Mouse (Mus musculus): Measurements from ENCODE around the gene Mical3.
A peak's percentile ranks its signal among the peaks of the same experiment; 100 is the strongest.

The Mical3 gene

DNA sequence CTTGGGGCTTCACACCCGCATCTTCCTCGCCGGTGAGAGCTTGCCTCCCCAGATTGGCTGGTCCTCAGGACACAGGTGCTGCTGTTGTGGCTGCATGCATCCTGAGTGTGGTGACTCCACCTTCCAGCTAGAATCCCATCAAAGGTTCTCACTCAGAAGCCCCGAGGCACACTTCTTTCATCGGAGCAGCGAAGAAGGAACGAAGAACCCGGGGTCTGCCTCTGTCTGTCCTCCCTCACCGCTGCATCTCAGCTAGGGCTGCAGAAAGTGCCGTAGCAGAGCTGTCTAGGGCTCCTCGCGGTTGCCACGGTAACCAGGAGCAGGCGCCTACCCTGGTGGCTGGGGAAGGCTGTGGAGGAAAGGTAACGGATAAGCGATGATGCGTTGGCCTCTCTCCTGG lies at the start of gene Mical3:
Gene Mical3 (minus strand): TSS at position 227 of the 400 bp plus-strand sequence.
- no peak for DNase-seq (ENCODE audit: low spot score in 2 of 2)

- DNase-seq (ENCODE audit: low spot score in 2 of 2): no peak
These were observed 49.0 kb upstream of the Mical3 start for GRCm38 (mm10) chr6:121179846-121180245.

DNA sequence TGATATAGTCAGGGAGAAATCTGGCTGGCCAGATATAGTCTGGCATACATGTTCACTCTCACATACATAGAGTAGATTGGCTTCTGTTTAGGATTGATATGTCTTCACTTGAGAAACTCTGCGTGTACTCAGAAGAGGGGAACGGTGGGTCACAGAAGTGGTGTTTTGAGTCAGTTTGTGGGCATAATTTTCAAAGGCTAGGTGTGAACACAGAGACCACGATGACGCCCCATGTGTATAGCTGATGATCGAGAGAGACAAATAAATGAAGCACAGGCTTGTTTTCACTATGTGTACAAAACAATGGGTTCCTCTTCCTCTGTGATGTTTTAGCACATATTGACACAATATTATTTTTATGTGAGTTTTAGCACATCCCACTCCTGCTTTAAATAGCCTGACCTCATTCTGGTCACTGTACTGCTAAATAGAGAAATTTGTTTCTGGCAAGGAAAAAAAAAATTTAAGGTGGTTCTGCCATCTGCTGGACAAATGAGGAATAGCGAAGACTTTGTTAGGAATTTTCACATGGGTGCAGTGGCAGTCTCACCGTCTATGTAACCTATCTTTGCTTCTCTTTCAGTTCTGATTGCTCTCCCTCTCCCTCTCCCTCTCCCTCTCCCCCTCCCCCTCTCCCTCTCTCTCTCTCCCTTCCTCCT lies 48.0 kb upstream of the Mical3 start:
- peak in 1 of 2 experiments; percentile 49 for DNase-seq (ENCODE audit: low spot score in 2 of 2)

- no peak for DNase-seq (ENCODE audit: low spot score in 2 of 2)
These were observed 46.4 kb upstream of the Mical3 start for GRCm38 (mm10) chr6:121177118-121177708.

GRCm38 (mm10) chr6:121176731-121177098 lies 45.9 kb upstream of the Mical3 start:
- DNase-seq (ENCODE audit: low spot score in 2 of 2): no peak

DNA sequence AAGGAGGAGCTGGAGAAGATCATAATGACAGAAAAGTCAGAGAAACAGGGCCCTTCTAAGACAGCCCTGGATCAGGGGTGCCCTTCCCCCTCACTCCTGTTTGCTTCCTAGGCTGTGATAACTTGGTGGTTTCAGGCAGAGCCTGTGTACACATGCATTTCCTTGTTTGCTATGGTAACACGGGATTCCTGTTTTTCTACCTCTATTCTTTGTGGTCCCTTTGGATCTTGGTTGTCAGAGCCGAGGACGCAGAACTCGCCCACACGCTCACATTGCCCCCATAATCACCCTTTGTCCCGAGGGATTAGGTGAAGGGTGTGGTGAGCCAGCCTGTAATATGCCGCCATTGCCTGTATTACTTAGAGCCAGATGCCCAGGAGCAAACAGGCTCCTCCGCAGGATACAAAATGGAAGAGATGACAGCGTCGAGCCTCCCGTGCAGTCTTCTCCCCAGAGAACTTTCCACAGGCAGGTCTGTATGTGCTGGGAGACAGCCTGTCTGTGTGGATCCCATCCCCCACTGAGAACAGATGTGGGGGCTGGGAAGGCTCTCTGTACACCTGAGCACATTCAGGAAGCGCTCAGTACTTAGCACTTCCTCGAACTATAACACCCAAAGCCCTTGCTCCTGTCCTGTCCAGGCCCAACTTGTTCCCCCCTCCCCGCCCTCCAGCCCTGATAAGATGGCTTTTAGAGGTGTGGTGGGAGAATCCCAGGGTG lies 45.4 kb upstream of the Mical3 start:
- no peak for DNase-seq (ENCODE audit: low spot score in 2 of 2)

DNA sequence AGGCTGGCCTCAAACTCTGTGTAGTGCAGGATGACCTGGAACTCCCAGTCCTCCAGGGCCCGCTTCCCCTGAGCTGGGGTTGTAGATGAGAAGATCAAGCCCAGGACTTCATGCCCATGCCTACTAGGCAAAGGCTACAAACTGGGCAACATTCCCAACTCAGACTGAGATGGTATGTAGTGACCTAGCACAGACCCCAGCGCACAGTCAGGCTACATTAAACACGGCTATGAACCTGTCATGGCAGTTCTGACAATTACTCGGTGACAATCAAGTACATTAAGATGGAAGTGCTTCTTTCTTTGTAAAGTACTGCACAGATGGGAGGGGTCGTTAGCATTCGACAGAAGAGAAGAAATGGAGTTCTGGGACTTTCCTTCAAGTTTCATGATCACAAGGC lies 44.0 kb upstream of the Mical3 start:
- no peak for DNase-seq (ENCODE audit: low spot score in 2 of 2)

DNA sequence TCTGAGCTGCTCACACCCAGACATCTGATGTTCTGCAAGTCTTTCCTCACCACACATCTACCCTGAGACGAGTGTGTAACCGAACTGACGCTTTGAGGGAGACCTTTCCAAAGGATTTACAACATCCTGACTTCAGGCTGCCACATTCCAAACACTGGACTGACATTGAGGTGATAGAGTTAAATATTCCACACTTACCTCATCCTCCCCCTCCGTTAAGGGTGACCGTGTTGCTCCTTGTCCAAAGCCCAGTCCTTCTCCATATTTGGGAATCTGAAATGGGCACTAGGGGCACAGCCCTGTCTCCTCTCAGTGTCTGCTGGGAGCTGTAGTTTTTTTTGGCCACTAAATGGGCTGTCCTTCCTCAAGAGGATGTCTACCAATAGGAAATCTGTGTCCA lies 42.7 kb upstream of the Mical3 start:
- DNase-seq (ENCODE audit: low spot score in 2 of 2): no peak

DNA sequence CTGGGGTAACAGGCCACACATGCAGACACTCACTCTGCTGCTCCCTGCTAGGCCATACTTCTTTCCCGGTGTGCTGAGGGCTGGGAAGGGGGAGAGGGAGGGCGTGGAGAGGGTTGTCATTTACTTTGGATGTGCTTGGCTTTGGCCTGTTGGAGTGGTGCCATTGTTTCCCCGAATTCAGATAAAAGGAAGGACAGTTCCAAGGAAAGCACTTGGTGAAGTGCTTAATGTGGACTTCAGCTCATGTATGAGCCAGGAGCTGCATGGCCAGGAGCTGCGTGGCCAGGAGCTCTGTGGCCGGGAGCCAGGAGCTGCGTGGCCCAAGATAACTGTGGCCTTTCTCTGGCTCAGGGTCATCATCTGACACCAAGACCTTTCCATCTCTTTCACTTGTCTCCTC lies 40.3 kb upstream of the Mical3 start:
- DNase-seq (ENCODE audit: low spot score in 2 of 2): no peak

DNA sequence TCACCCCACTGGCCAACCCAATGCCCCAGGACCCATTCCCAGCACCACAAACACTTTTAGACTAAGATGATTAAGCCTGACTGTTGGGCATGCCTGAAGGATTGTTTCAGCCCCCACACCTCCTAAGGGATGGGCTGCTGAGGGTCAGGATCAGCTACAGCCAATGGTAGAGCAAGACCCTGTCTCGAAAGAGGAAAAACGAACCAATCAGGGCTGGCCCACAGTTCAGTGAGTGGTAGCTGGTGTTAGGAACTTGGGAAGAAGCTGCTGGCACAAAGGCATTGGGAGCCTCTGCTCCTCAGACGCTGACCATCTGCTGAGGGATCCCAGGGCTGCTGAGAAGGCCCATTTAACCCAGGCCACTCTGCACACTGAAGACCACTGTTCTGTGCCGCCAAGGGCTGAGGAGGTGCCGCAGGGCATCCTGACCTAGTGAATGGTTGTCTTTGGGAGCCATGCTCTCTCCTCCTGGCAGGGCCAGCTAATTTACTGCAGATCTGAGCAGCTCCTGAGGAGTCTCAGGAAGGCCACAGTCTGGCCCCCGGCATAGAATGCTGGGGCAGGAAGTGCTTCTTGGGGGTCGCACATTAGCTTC lies 36.7 kb upstream of the Mical3 start:
- DNase-seq (ENCODE audit: low spot score in 2 of 2): no peak

DNA sequence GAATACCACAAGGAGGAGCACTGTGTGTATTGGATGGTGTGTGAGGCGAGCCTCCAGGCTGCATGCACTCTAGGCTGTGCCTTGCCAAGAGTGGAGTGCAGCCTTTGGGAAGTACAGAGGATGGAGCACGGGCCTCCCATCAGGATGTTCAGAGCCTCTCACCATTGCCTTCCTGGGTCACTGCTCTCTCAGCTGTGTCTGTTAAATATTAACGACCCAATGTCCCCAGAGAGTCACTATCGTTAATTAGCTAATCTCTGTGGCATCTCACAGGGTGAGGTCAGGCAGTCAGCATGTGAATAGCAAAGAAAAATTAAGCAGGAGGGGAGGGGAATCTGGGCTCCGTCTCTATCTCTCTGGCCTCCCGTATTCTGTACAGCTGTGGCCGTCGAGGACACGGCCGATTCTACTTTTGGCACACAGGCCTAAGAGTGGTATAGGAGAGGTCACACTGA lies 35.3 kb upstream of the Mical3 start:
- no peak for DNase-seq (ENCODE audit: low spot score in 2 of 2)

- no peak for DNase-seq (ENCODE audit: low spot score in 2 of 2)
These were observed 31.8 kb upstream of the Mical3 start for GRCm38 (mm10) chr6:121162616-121163015.

DNA sequence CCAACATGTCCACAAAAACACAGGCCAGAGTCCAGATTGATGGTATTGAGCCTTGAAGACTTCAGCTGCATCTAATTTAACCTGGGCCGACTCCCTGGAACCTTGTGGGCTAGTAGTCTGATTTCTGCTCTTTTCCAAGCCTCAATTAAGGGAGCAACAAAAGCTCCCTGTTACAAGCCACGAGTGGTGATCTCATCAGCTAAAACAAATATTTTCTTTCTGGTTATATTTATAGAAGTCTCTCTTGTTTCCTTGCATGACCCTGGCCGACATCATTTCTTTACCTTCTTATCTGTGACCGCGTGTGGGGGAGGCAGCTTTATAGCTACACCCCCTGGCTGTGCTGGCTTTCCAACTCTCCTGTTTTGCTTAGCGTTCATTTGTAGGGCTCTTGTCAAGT lies 29.3 kb upstream of the Mical3 start:
- DNase-seq (ENCODE audit: low spot score in 2 of 2): no peak

GRCm38 (mm10) chr6:121159616-121160015 lies 28.8 kb upstream of the Mical3 start:
- DNase-seq (ENCODE audit: low spot score in 2 of 2): no peak

GRCm38 (mm10) chr6:121156030-121156429 lies 25.2 kb upstream of the Mical3 start:
- no peak for DNase-seq (ENCODE audit: low spot score in 2 of 2)

- no peak for DNase-seq (ENCODE audit: low spot score in 2 of 2)
These were observed 23.9 kb upstream of the Mical3 start for GRCm38 (mm10) chr6:121154451-121155300.

GRCm38 (mm10) chr6:121153177-121153576 lies 22.4 kb upstream of the Mical3 start:
- no peak for DNase-seq (ENCODE audit: low spot score in 2 of 2)

- no peak for DNase-seq (ENCODE audit: low spot score in 2 of 2)
These were observed 20.9 kb upstream of the Mical3 start for GRCm38 (mm10) chr6:121151732-121152131.

DNA sequence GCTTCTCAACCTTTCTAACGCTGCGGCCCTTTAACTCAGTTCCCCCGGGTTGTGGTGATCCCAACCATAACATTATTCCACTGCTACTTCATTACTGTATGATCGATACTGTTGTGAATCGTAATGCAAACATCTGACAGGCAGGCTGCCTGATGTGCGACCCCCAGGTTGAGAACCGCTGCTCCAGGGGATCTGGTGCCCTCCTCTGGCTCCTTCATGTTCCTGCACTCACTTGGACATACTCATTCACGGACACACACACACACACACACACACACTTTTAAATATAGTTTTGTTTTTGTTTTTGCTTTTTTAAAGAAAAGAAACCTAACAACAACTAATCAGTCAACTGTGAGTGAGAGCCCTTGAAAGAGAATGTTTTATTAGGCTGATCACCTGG lies 19.3 kb upstream of the Mical3 start:
- no peak for DNase-seq (ENCODE audit: low spot score in 2 of 2)

- no peak for DNase-seq (ENCODE audit: low spot score in 2 of 2)
These were observed 18.6 kb upstream of the Mical3 start for GRCm38 (mm10) chr6:121149420-121149819.

DNA sequence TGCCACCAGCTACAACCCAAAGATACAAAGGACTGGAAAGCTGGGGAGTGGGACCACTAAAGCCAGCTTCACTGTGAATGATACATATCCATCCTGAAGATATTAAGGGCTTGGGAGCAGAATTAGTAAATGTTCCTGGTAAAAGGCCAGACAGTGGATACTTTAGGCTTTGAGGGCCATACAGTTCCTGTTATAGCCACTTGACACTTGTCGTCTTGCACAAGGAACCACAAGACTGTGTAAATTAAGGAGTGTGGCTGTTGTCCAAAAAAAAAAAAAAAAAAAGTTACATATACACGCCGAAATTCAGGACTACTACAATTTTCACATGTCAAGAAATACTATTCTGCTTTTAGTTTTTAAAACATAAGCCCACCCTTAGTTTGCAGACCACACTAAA lies 17.6 kb upstream of the Mical3 start:
- DNase-seq (ENCODE audit: low spot score in 2 of 2): no peak

GRCm38 (mm10) chr6:121146798-121147197 lies 16.0 kb upstream of the Mical3 start:
- no peak for DNase-seq (ENCODE audit: low spot score in 2 of 2)

All from spleen, postnatal 4 days (tissue).